Mouse (Mus musculus) liver, postnatal 0 days (tissue): ENCODE data around the gene Ncstn. TPM values are rescaled to one million over a fixed set of nuclear protein-coding genes. Genes with fewer than 3 reads are reported as not detected.

Experiments used
- ATAC-seq: fragments of 200-750 bp; cut with Nextera tagmentation; 2 replicates; pipeline ENCODE4 v1.8.0; 2017; ENCODE audit warnings: mild to moderate bottlenecking, moderate library complexity
- DNase-seq: peaks from one replicate; pipeline ENCODE4 v3.0.0-alpha.2; 2016
- H3K27ac ChIP-seq: fragments of 300-500 bp; sonication (generic); 2 replicates; pipeline ENCODE4 v1.5.1; 2014; ENCODE audit warnings: antibody characterized with exemption, moderate library complexity, mild to moderate bottlenecking, low read depth
- H3K27me3 ChIP-seq: fragments of 300-500 bp; sonication (generic); 2 replicates; pipeline ENCODE4 v1.6.1; 2014; ENCODE audit warnings: low read length, control low read depth, mixed read lengths; ENCODE audit not compliant: insufficient read depth
- H3K36me3 ChIP-seq: fragments of 300-500 bp; sonication (generic); replicated peaks from 2 replicates; pipeline ENCODE4 v1.6.1; 2014; ENCODE audit warnings: mild to moderate bottlenecking, control low read depth, low read length, moderate library complexity, mixed read lengths; ENCODE audit not compliant: insufficient read depth
- H3K4me1 ChIP-seq: fragments of 300-500 bp; sonication (generic); 2 replicates; pipeline ENCODE4 v1.6.1; 2014; ENCODE audit warnings: antibody characterized with exemption, mild to moderate bottlenecking, control low read depth; ENCODE audit not compliant: insufficient read depth
- H3K4me2 ChIP-seq: fragments of 300-500 bp; sonication (generic); 2 replicates; pipeline ENCODE4 v1.6.1; 2014; ENCODE audit warnings: low read depth, mild to moderate bottlenecking, low read length, moderate library complexity, mixed read lengths
- H3K4me3 ChIP-seq: fragments of 300-500 bp; sonication (generic); 2 replicates; pipeline ENCODE4 v1.5.1; 2014; ENCODE audit warnings: low read depth, low read length
- H3K9ac ChIP-seq: fragments of 300-500 bp; sonication (generic); replicated peaks from 2 replicates; pipeline ENCODE4 v1.6.1; 2014; ENCODE audit warnings: mild to moderate bottlenecking, moderate library complexity
- H3K9me3 ChIP-seq: fragments of 300-500 bp; sonication (generic); 2 replicates; pipeline ENCODE4 v1.6.1; 2016; ENCODE audit warnings: mild to moderate bottlenecking, control low read depth, low read length, mixed read lengths
- CTCF ChIP-seq: sonication (generic); IDR thresholded peaks from 2 replicates; pipeline ENCODE4 v1.5.1; 2016; ENCODE audit warnings: antibody characterized with exemption, low read depth
- EP300 ChIP-seq: IDR thresholded peaks from 2 replicates; pipeline ENCODE4 v1.6.1; 2016; ENCODE audit warnings: antibody characterized with exemption, low read depth, mild to moderate bottlenecking
- WGBS: fragments of 180-500 bp; shearing (Covaris S2); extraction: QIAGEN DNeasy Blood & Tissue Kit; methylation state at CpG from one replicate; pipeline ENCODE4 v1.1.7; 2014; ENCODE audit not compliant: insufficient replicate concordance; 5-methylcytosine and 5-hydroxymethylcytosine counted together
- polyA plus RNA-seq: library from polyadenylated mRNA; unstranded; fragments of >200 nt; fragmentation: Nextera tagmentation; extraction: Ambion mirVana; gene quantifications from 2 replicates; pipeline ENCODE4 v1.2.1, GENCODE M21; 2015

The Ncstn gene
- polyA plus RNA-seq, 1 experiment from 2014 or later: 41.8 TPM

DNA sequence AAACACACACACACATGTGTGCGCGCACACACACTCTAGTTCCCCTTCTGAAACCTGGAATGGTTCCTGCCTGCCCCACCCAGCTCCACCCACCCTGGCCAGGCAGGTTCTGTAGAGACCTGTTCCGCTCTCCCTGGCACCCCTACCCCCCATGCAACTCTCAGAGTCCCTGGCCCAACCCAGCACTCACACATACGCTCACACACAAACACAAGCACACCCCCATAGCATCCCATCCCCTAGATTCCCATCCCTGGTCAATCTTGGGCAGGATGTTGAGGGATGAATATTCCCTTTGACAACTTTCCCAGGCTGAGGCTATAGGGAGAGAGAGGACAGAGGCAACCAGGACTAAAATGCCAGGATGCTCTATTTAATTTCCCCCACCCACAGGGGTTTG is 63.3 kb downstream of the Ncstn start:
- Histone ChIP-seq H3K27me3 (no peaks in the 10 kb centered on the region), H3K4me2 (no peak overlapping the region), H3K36me3 (no peaks in the 10 kb centered on the region), H3K4me3 (no peak overlapping the region), H3K4me1 (no peaks in the 10 kb centered on the region), H3K27ac (no peak overlapping the region), H3K9ac (no peak overlapping the region), H3K9me3 (no peaks in the 10 kb centered on the region)
- DNase-seq: no peak
- no peak for TF ChIP-seq EP300
- TF ChIP-seq CTCF: no peak
- ATAC-seq: no peak
- WGBS: 93% methylated on average over 4 of the region's 4 CpGs

DNA sequence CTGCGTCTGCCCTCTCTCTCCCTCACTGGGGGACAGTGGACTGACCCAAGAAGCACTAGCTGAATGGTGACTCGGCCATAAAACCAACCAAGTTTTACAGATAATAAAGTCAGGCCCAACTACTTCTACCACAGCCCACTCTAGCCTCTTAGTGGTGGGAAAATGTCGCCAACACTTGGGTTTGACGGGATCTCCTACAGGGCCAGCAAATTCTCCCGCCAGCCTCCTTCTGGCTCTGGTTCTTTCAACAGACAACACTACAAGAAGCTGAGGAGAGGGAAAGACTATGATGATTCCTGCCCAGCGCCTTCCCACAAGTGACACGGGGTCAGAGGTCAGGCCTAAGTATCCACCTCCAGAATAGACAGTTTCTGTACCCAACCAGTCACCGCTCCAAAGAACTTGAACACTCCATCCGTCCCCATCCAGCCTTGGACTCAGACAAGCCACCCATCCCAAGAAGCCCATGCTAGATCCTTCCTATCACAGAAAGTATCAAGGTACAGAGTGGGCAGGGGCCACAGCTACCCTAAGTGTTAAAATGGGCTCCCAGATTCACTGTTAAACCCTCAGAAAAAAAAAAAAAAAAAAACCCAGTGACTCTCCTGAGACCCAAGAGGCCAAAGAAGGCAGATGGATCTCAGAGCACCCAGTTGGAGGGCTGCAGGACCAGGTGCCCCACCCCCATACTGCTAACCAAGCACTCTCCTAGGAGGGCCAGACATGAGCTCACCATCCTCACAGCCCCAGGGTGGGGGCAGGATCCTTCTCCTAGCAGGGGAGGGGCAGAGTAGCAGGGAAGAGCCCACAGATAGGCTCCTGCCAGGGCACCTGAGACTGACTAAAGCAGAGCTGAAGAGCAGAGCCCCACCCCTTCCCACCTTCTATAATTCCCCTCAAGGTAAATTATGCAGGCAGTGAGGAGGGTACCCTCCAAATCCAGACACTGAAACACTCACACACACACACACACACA is 64.0 kb downstream of the Ncstn start:
- Histone ChIP-seq H3K9me3 (no peaks in the 10 kb centered on the region), H3K27ac (no peak overlapping the region), H3K36me3 (no peaks in the 10 kb centered on the region), H3K27me3 (no peaks in the 10 kb centered on the region), H3K4me2 (no peak overlapping the region), H3K4me1 (no peaks in the 10 kb centered on the region), H3K4me3 (no peak overlapping the region), H3K9ac (no peak overlapping the region)
- 75% methylated on average over 9 of the region's 9 CpGs for WGBS
- DNase-seq (no peak), ATAC-seq (no peak)
- TF ChIP-seq EP300 (no peak), CTCF (no peak)

DNA sequence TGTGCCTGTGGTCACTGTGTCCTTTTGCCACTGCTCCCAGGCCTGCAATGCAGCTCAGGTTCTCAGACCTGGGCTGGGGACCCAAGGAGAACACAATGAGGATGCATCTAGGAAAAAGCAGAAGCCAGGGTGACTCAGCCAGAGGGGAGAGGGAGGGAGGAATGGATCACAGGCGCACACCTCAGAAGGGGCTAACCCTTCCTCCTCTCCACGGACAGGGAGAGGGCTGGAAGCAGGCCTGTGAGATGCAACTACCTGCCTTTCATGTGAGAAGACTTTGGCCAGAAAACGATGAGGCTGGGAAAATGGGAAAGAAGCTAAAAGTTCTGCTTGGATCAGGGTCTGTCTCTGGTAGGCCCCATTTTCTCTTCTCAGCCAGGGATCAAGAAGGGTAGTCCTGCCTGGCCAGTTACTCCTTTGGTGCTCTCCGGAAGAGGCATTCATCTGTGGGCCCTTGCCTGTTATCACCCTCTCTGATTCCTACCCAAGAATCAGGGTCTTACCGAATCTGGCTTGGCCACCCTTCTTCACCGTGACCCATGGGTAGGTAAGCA is 65.0 kb downstream of the Ncstn start:
- Histone ChIP-seq H3K27me3 (no peaks in the 10 kb centered on the region), H3K36me3 (no peaks in the 10 kb centered on the region), H3K4me2 (no peak overlapping the region), H3K27ac (no peak overlapping the region), H3K9me3 (no peaks in the 10 kb centered on the region), H3K4me1 (no peaks in the 10 kb centered on the region), H3K4me3 (no peak overlapping the region), H3K9ac (no peak overlapping the region)
- ATAC-seq (no peak), DNase-seq (no peak)
- WGBS: 73% methylated on average over 6 of the region's 6 CpGs
- no peak for TF ChIP-seq EP300
- TF ChIP-seq CTCF: no peak

DNA sequence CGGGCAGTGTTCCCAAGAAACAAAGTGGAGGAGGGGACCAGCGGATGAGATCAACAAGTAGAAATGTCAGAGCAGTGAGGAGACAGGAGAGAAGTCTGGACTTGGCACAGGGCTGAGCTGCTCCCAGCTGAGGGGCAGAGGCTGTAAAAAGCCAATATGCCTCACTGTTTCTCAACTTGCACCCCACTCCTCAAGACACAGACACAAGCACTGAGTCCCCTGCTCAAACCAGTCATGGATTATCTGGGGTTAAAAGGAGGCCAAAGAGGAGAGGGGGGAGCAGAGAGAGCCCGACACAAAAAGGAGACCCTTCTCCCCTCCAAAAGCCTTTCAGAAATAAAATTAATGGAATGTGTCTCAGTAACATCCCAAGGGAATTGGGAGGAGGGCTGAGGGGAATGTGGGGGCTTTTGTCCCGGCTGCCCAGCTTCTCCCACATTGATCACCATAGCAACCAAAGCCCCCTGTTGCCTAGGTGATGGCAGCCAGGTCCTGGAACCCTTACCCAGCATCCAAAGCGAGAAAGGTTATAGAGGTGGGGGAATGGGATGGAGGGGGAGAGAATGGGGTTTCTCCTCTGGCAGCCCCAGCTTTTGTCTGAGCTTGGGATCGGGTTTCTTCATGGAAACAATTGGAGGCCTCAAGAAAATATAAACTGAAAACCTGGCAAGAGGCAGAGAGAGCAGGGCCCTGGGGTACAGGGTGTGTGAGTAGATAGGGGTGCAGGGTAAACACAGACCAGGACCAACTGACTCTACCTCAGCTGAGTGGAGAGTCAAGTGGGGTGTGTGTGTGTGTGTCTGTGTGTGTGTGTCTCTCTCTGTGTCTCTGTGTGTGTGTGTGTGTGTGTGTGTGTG is 65.7 kb downstream of the Ncstn start:
- 71% methylated on average over 6 of the region's 6 CpGs for WGBS
- Histone ChIP-seq H3K27me3 (no peaks in the 10 kb centered on the region), H3K36me3 (no peaks in the 10 kb centered on the region), H3K27ac (no peak overlapping the region), H3K4me1 (no peaks in the 10 kb centered on the region; the same call in 1 of the 2 replicates), H3K9me3 (no peaks in the 10 kb centered on the region), H3K4me2 (no peak overlapping the region), H3K4me3 (no peak overlapping the region), H3K9ac (no peak overlapping the region)
- ATAC-seq (no peak), DNase-seq (no peak)
- no peak for TF ChIP-seq CTCF
- TF ChIP-seq EP300: no peak

DNA sequence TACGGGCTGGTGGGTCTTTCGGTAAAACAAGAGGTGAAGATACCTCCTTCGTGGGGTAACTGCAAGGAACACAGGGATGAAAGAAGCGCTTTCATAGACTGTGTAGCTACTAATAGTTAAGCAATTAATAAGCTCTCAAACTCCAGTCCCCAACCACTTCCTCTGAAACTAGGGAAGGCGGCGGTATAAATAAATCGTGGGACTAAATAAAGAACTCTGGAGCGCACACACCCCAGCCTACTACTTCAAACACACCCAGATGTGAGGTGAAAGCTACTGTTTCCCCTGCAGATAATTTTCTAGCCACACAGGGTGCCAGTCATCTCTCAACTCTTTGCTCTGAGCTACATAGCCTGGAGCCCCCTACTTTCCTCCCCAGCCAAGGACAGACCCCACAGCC is 66.6 kb downstream of the Ncstn start:
- H3K9ac ChIP-seq: no peak overlapping the region
- H3K4me3 ChIP-seq: no peak overlapping the region
- ATAC-seq (no peak), DNase-seq (no peak)
- H3K4me1 ChIP-seq: no peaks in the 10 kb centered on the region; the same call in 1 of the 2 replicates
- 49% methylated on average over 8 of the region's 8 CpGs for WGBS
- no peak overlapping the region for H3K4me2 ChIP-seq
- H3K27ac ChIP-seq: no peak overlapping the region
- no peaks in the 10 kb centered on the region for H3K9me3 ChIP-seq
- no peaks in the 10 kb centered on the region for H3K36me3 ChIP-seq
- no peaks in the 10 kb centered on the region for H3K27me3 ChIP-seq
- no peak for TF ChIP-seq CTCF
- no peak for TF ChIP-seq EP300

Other genes starting within 250 kb of the Ncstn start
- 10.8 and 11.2 TPM in 2 replicates for gene Cd84, start 243.1 kb downstream of the Ncstn start, polyA plus RNA-seq
- gene Gm10521, start 187.1 kb downstream of the Ncstn start, polyA plus RNA-seq: 0.07 TPM in 1 of 2 replicates, not detected in the other
- 6.8 and 7.2 TPM in 2 replicates for gene Slamf6, start 165.3 kb downstream of the Ncstn start, polyA plus RNA-seq
- 0.71 and 0.78 TPM in 2 replicates for gene Vangl2, start 54.4 kb downstream of the Ncstn start, polyA plus RNA-seq
- not detected in 2 replicates for gene Nhlh1, start 25.2 kb downstream of the Ncstn start, polyA plus RNA-seq
- 50.2 and 55.4 TPM in 2 replicates for gene Copa, start 266 bp downstream of the Ncstn start, polyA plus RNA-seq
- gene Pex19, start 44.0 kb upstream of the Ncstn start, polyA plus RNA-seq: 85.9 and 91.7 TPM in 2 replicates
- 43.0 and 48.3 TPM in 2 replicates for gene Dcaf8, start 65.3 kb upstream of the Ncstn start, polyA plus RNA-seq
- gene Pea15a, start 124.0 kb upstream of the Ncstn start, polyA plus RNA-seq: 14.1 and 14.5 TPM in 2 replicates
- gene Casq1, start 137.1 kb upstream of the Ncstn start, polyA plus RNA-seq: 0.61 and 9.1 TPM in 2 replicates
- 0.04 and 0.08 TPM in 2 replicates for gene Atp1a4, start 175.6 kb upstream of the Ncstn start, polyA plus RNA-seq
- 12.8 and 13.1 TPM in 2 replicates for gene Igsf8, start 178.8 kb upstream of the Ncstn start, polyA plus RNA-seq
- 0.29 and 1.4 TPM in 2 replicates for gene Atp1a2, start 215.3 kb upstream of the Ncstn start, polyA plus RNA-seq
- gene Kcnj9, start 246.5 kb upstream of the Ncstn start, polyA plus RNA-seq: 0.07 TPM in 2 replicates